ENCODE assay signal across 9 mouse cellular contexts in genomic region chr11:100822365-100822764, GRCm38 (mm10). TPM values are rescaled to one million over a fixed set of nuclear protein-coding genes. Genes with fewer than 3 reads are reported as not detected.
DNase-seq lines count a peak whose midpoint lies in the region; ATAC-seq and TF ChIP-seq lines count a peak whose summit lies in the region.
"Had no signal": no experiment of that assay in that cellular context is flagged by ENCODE, and none has a peak within 500 bp of the region (broad histone marks: within the 10 kb centered on the region; RNA-seq: fewer than 3 reads in every experiment).

No protein-coding gene starts in this region.

- peak; percentile 71 for ATAC-seq in neutrophil, adult 5-6 weeks (ENCODE audit: extremely low read depth, insufficient number of reproducible peaks, low FRiP score, poor library complexity, severe bottlenecking)
- ATAC-seq in midbrain, embryonic 16.5 days = no peak

- H3K4me3 ChIP-seq in liver, adult 2 months (ENCODE audit: insufficient read depth, low read depth, low read length) = peak overlapping the region; percentile 54
- H3K4me3 ChIP-seq in midbrain, embryonic 16.5 days (ENCODE audit: low read depth, low read length) = no peak overlapping the region

- H3K36me3 ChIP-seq in liver, adult 2 months (ENCODE audit: control insufficient read depth, insufficient read depth, low read length) = no peaks in the 10 kb centered on the region
- no peaks in the 10 kb centered on the region for H3K36me3 ChIP-seq in midbrain, embryonic 16.5 days (ENCODE audit: control insufficient read depth, insufficient read depth, low read length)

- peak; percentile 71 for DNase-seq in B cell, adult 2 months
- peak; percentile 48 to 65 for DNase-seq in adrenal gland, postnatal 36 days
- peak; percentile 44 to 58 for DNase-seq in heart, postnatal 14 days
- peak; percentile 96 for DNase-seq in liver, adult 2 months (ENCODE audit: extremely low read depth, low read depth, low spot score)
- no peak for DNase-seq in cerebellum, postnatal 14 days
- no peak for DNase-seq in left cerebral cortex, adult 18-20 months (ENCODE audit: low spot score in 2 of 2)

- H3K9ac ChIP-seq in liver, adult 2 months (ENCODE audit: low read depth, low read length) = peak overlapping the region; percentile 81
- H3K9ac ChIP-seq in midbrain, embryonic 16.5 days (ENCODE audit: low read depth, low read length) = no peak overlapping the region

- TF ChIP-seq CTCF in liver, adult 2 months (IDR thresholded peaks at IDR 0.05; ENCODE audit: low read depth, low read length) = no peak

- no peak overlapping the region for H3K4me2 ChIP-seq in midbrain, embryonic 16.5 days (ENCODE audit: low read length)

- no peaks in the 10 kb centered on the region for H3K9me3 ChIP-seq in midbrain, embryonic 16.5 days (replicated peaks; ENCODE audit: control insufficient read depth, low read length, poor library complexity, severe bottlenecking)

- H3K79me2 ChIP-seq in liver, adult 2 months (ENCODE audit: control insufficient read depth, insufficient read depth, low read length) = peaks cover 51% of the 10 kb centered on the region; the same call in 1 of the 2 replicates

- peak; percentile 84 for TF ChIP-seq POLR2A in liver, adult 2 months (IDR thresholded peaks at IDR 0.05; ENCODE audit: extremely low read depth, insufficient read depth, low read length)

- intact Hi-C loops in heart, postnatal 14 days (cut with DNase I) = loop anchor here (5.0 kb wide), 1 partner anchor 35 kb away; the partner anchor contains the start of gene Stat5a

- H3K4me1 ChIP-seq in liver, adult 2 months (ENCODE audit: control insufficient read depth, insufficient read depth, low read length) = peaks cover 25% of the 10 kb centered on the region
- no peaks in the 10 kb centered on the region for H3K4me1 ChIP-seq in midbrain, embryonic 16.5 days (ENCODE audit: control insufficient read depth, insufficient read depth, low read length)

- H3K27me3 ChIP-seq in liver, adult 2 months (ENCODE audit: control insufficient read depth, insufficient read depth, low read length) = no peaks in the 10 kb centered on the region
- no peaks in the 10 kb centered on the region for H3K27me3 ChIP-seq in midbrain, embryonic 16.5 days (ENCODE audit: control insufficient read depth, insufficient read depth, low read depth, low read length)

- H3K27ac ChIP-seq in liver, adult 2 months (replicated peaks; ENCODE audit: insufficient read depth, low read depth, low read length) = peak overlapping the region; percentile 90
- no peak overlapping the region for H3K27ac ChIP-seq in midbrain, embryonic 16.5 days (ENCODE audit: low read length)

- WGBS in liver, adult 2 months = 2% methylated on average over 12 of the region's 12 CpGs
- 87% methylated on average over 12 of the region's 12 CpGs for WGBS in midbrain, embryonic 16.5 days

RNA-seq across cellular contexts. Expression of gene Stat5b, which starts 28.2 kb away (rescaled TPM):
- total RNA-seq in adrenal gland, postnatal 36 days (2021) = 100 to 1,000 TPM in 1 of 2 experiments, 10 to 100 TPM in 1; 58.3 to 111 TPM
- 10 to 100 TPM; 62.4 to 66.5 TPM for total RNA-seq in heart, postnatal 14 days (2021)
- total RNA-seq in liver, adult 2 months (2014; rRNA removed) = 31.8 and 33.0 TPM in 2 replicates
- polyA plus RNA-seq in liver, adult 2 months (2012; rRNA removed) = 32.0 and 35.2 TPM in 2 replicates
- 103 and 108 TPM in 2 replicates for total RNA-seq in neutrophil, adult 5-6 weeks (2017)
- 17.5 and 22.9 TPM in 2 replicates for polyA plus RNA-seq in midbrain, embryonic 16.5 days (2015; fragmentation: Nextera tagmentation; extraction: Ambion mirVana)
- 10 to 100 TPM; 26.8 to 28.0 TPM for total RNA-seq in left cerebral cortex, adult 18-20 months (2021)

RNA-seq across cellular contexts. Expression of gene Stat5a, which starts 36.8 kb away (rescaled TPM):
- total RNA-seq in adrenal gland, postnatal 36 days (2021) = 10 to 100 TPM; 26.3 to 39.8 TPM
- 10 to 100 TPM; 28.1 to 28.7 TPM for total RNA-seq in heart, postnatal 14 days (2021)
- 6.9 and 7.8 TPM in 2 replicates for total RNA-seq in liver, adult 2 months (2014; rRNA removed)
- polyA plus RNA-seq in liver, adult 2 months (2012; rRNA removed) = 15.0 and 18.0 TPM in 2 replicates
- 20.9 and 22.5 TPM in 2 replicates for total RNA-seq in neutrophil, adult 5-6 weeks (2017)
- 2.1 and 3.2 TPM in 2 replicates for polyA plus RNA-seq in midbrain, embryonic 16.5 days (2015; fragmentation: Nextera tagmentation; extraction: Ambion mirVana)
- 1 to 10 TPM; 1.8 to 2.5 TPM for total RNA-seq in left cerebral cortex, adult 18-20 months (2021)

RNA-seq across cellular contexts. Expression of gene Ghdc, which starts 51.6 kb away (rescaled TPM):
- total RNA-seq in adrenal gland, postnatal 36 days (2021) = 10 to 100 TPM; 18.8 to 25.8 TPM
- total RNA-seq in heart, postnatal 14 days (2021) = 10 to 100 TPM; 12.7 to 13.3 TPM
- 7.1 and 8.5 TPM in 2 replicates for total RNA-seq in liver, adult 2 months (2014; rRNA removed)
- 17.0 and 17.5 TPM in 2 replicates for polyA plus RNA-seq in liver, adult 2 months (2012; rRNA removed)
- total RNA-seq in neutrophil, adult 5-6 weeks (2017) = 8.2 and 8.6 TPM in 2 replicates
- polyA plus RNA-seq in midbrain, embryonic 16.5 days (2015; fragmentation: Nextera tagmentation; extraction: Ambion mirVana) = 6.8 and 7.5 TPM in 2 replicates
- total RNA-seq in left cerebral cortex, adult 18-20 months (2021) = 1 to 10 TPM; 7.0 to 8.6 TPM

RNA-seq across cellular contexts. Expression of gene Hcrt, which starts 59.6 kb away (rescaled TPM):
- total RNA-seq in adrenal gland, postnatal 36 days (2021) = not detected
- not detected for total RNA-seq in heart, postnatal 14 days (2021)
- total RNA-seq in liver, adult 2 months (2014; rRNA removed) = not detected in 2 replicates
- not detected in 2 replicates for polyA plus RNA-seq in liver, adult 2 months (2012; rRNA removed)
- not detected in 2 replicates for total RNA-seq in neutrophil, adult 5-6 weeks (2017)
- polyA plus RNA-seq in midbrain, embryonic 16.5 days (2015; fragmentation: Nextera tagmentation; extraction: Ambion mirVana) = 2.5 and 4.6 TPM in 2 replicates
- total RNA-seq in left cerebral cortex, adult 18-20 months (2021) = not detected
- polyA plus RNA-seq: large intestine, adult 2 months had no signal

Comparison
In these comparisons a context has a peak if more than half of its experiments do, and no peak if none do; other contexts are left out.
1. DNase-seq: peak in B cell, adult 2 months (2 of 2), adrenal gland, postnatal 36 days (2 of 2), heart, postnatal 14 days (2 of 2) and liver, adult 2 months (single experiment); none in cerebellum, postnatal 14 days (0 of 2) and left cerebral cortex, adult 18-20 months (0 of 2).